Comparison of ENCODE assay signal across 21 mouse cellular contexts in genomic region chr1:45041328-45041727, GRCm38 (mm10).
DNase-seq lines count a peak whose midpoint lies in the region; TF ChIP-seq lines count a peak whose summit lies in the region.
"Had no signal": no experiment of that assay in that cellular context is flagged by ENCODE, and none has a peak within 500 bp of the region (broad histone marks: within the 10 kb centered on the region; RNA-seq: fewer than 3 reads in every experiment).

No protein-coding gene starts in this region.

- DNase-seq in 3T3-L1 (ENCODE audit: low read depth, low spot score): peak; percentile 80
- peak; percentile 47 for DNase-seq in NIH3T3 (ENCODE audit: low read depth)
- no peak for DNase-seq in adrenal gland, postnatal 25 days
- no peak for DNase-seq in right cerebral cortex, postnatal 10 days (ENCODE audit: low spot score in 2 of 2)
- DNase-seq: adrenal gland, adult 8-10 months; adrenal gland, postnatal 14 days; cerebellum, adult 11 months; cerebellum, adult 18-20 months; cerebellum, adult 8-10 months; cerebellum, adult 9-11 months; cerebellum, postnatal 14 days; cerebellum, postnatal 36 days; embryo, embryonic 11 days; forebrain, postnatal 0 days had no signal

- H3K36me3 ChIP-seq in myocyte (ENCODE audit: control insufficient read depth, insufficient read depth): no peaks in the 10 kb centered on the region
- H3K36me3 ChIP-seq: embryonic facial prominence, embryonic 13.5 days; embryonic facial prominence, embryonic 15.5 days; forebrain, embryonic 15.5 days; G1E had no signal

- no peaks in the 10 kb centered on the region for H3K27me3 ChIP-seq in myocyte (ENCODE audit: control insufficient read depth, insufficient read depth, insufficient read length)
- H3K27me3 ChIP-seq: CH12.LX; embryonic facial prominence, embryonic 13.5 days; embryonic facial prominence, embryonic 15.5 days; forebrain, embryonic 13.5 days; forebrain, embryonic 15.5 days had no signal

- no peak overlapping the region for H3K4me3 ChIP-seq in myocyte
- H3K4me3 ChIP-seq: embryonic facial prominence, embryonic 13.5 days; embryonic facial prominence, embryonic 15.5 days; forebrain, embryonic 13.5 days; forebrain, embryonic 15.5 days had no signal

- no peak for TF ChIP-seq POLR2A in myocyte (IDR thresholded peaks at IDR 0.05; ENCODE audit: insufficient read length, low read depth)

- no peak overlapping the region for H3ac ChIP-seq in myocyte (ENCODE audit: control insufficient read depth, insufficient read length)

- H3K4me2 ChIP-seq in myocyte (ENCODE audit: low read depth): peak overlapping the region; percentile 44
- H3K4me2 ChIP-seq: embryonic facial prominence, embryonic 13.5 days; embryonic facial prominence, embryonic 15.5 days; forebrain, embryonic 13.5 days; forebrain, embryonic 15.5 days had no signal

- H3K79me2 ChIP-seq in myocyte (ENCODE audit: control insufficient read depth, insufficient read depth): no peaks in the 10 kb centered on the region

TF ChIP-seq in myocyte, 11 proteins besides CTCF, POLR2A, EP300 and RAD21:
- TF ChIP-seq MYOG (IDR thresholded peaks at IDR 0.05; ENCODE audit: control insufficient read depth in 1 of 3, insufficient read depth in 1 of 3, insufficient read length in 2 of 3, low read depth in 2 of 3) (no peak), E2F4 (IDR thresholded peaks at IDR 0.05; ENCODE audit: insufficient read depth) (no peak), SRF (IDR thresholded peaks at IDR 0.05; ENCODE audit: control insufficient read depth, insufficient read length, low read depth) (no peak), MYOD1 (IDR thresholded peaks at IDR 0.05; ENCODE audit: control insufficient read depth in 1 of 3, insufficient read length in 2 of 3, low read depth in 2 of 3) (no peak), POLR2AphosphoS2 (IDR thresholded peaks at IDR 0.05; ENCODE audit: insufficient read length, low read depth) (no peak), USF1 (IDR thresholded peaks at IDR 0.05; ENCODE audit: low read depth) (no peak), TCF12 (IDR thresholded peaks at IDR 0.05; ENCODE audit: insufficient read depth, poor library complexity, severe bottlenecking) (no peak), REST (IDR thresholded peaks at IDR 0.05; ENCODE audit: insufficient read depth, insufficient read length) (no peak)

Comparison
In these comparisons a context has a peak if more than half of its experiments do, and no peak if none do; other contexts are left out.
1. DNase-seq: peak in 3T3-L1 (single experiment) and NIH3T3 (single experiment); none in adrenal gland, postnatal 25 days (single experiment) and right cerebral cortex, postnatal 10 days (0 of 2).